Mouse (Mus musculus): ENCODE measurements at regions not wholly inside any gene's neighbourhood (a gene's known extent, or its start where the extent isn't known, plus 50 kb on each side); places are given as distances from the start of the nearest gene placed in this dataset.

DNA sequence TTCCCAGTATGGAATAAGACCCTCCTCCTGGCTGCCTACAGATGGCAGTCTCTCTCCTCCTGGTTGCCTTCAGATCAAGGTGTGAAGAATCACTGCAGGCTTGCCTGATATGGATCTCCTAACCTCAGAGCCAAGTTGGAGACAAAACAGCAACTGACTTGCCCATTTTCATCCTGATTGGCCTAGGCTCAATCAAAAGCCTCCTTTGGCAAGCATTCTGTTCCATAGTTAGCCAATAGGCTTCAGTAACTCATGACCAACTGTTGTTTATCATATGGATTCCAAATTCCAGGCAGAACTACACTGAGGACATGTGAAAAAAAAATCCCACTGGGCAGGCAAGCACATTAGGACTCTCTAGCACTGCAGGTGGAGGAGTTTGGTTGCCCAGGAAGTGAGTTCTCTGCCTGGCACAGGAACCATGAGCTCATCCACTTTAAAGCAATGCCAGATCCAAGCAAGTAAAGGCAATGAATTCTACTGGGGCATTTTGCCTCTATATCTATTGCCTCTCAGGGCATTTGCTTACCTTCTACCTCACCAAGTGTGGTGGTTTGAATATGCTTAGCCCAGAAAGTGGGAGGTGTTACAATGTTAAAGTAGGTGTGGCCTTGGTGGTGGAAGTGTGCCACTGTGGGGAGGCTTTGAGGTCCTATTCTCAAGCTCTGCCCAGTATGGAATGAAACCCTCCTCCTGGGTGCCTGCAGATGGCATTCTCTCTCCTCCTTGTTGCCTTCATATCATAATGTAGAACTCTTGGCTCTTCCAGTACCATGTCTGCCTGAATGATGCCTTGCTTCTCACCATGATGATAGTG is 183.6 kb upstream of the Castor2 start:
- TF ChIP-seq CTCF (IDR thresholded peaks at IDR 0.05; ENCODE audit: extremely low read depth, insufficient read depth, insufficient read length, insufficient replicate concordance) (no peak), POLR2A (IDR thresholded peaks at IDR 0.05; ENCODE audit: low read depth, low read length) (no peak)
